Mouse (Mus musculus) heart, adult 2 months (tissue): ENCODE results near the gene Gbgt1. TPM values are rescaled to one million over a fixed set of nuclear protein-coding genes. Genes with fewer than 3 reads are reported as not detected.

Source experiments
- DNase-seq, 2 experiments: peaks; one replicate each; pipeline ENCODE4 v3.0.0; 2021
- H3K27ac ChIP-seq: fragments of 200-600 bp; 2 replicates; pipeline ENCODE4 v1.8.1; 2022
- H3K27me3 ChIP-seq: fragments of 200-500 bp; 2 replicates; pipeline ENCODE4 v1.6.1; 2012; ENCODE audit warnings: mild to moderate bottlenecking, low read length, inconsistent platforms, mixed read lengths; ENCODE audit not compliant: control insufficient read depth, insufficient read depth
- H3K36me3 ChIP-seq: fragments of 200-500 bp; 2 replicates; pipeline ENCODE4 v1.6.1; 2012; ENCODE audit warnings: low read length, inconsistent platforms; ENCODE audit not compliant: control insufficient read depth, insufficient read depth
- H3K4me1 ChIP-seq: fragments of 200-500 bp; 2 replicates; pipeline ENCODE4 v1.6.1; 2011; ENCODE audit warnings: low read length; ENCODE audit not compliant: control insufficient read depth, insufficient read depth
- H3K4me3 ChIP-seq: fragments of 200-600 bp; 2 replicates; pipeline ENCODE4 v1.8.1; 2022
- H3K79me2 ChIP-seq: fragments of 200-500 bp; replicated peaks from 2 replicates; pipeline ENCODE4 v1.6.1; 2012; ENCODE audit warnings: mild to moderate bottlenecking, inconsistent platforms, low read length, moderate library complexity, mixed read lengths; ENCODE audit not compliant: control insufficient read depth, insufficient read depth
- H3K9ac ChIP-seq: fragments of 200-500 bp; 2 replicates; pipeline ENCODE4 v1.6.1; 2012; ENCODE audit warnings: low read depth, mild to moderate bottlenecking, control low read depth, inconsistent platforms, low read length, mixed read lengths
- CTCF ChIP-seq: fragments of 200-600 bp; IDR thresholded peaks from 2 replicates; pipeline ENCODE4 v1.8.1; 2022; ENCODE audit warnings: antibody characterized with exemption, mild to moderate bottlenecking, moderate library complexity
- EP300 ChIP-seq: fragments of 200-500 bp; IDR thresholded peaks from 2 replicates; pipeline ENCODE4 v1.6.1; 2011; ENCODE audit warnings: low read depth, low read length, control low read depth; ENCODE audit not compliant: insufficient read depth
- POLR2A ChIP-seq: fragments of 200-500 bp; IDR thresholded peaks from 2 replicates; pipeline ENCODE4 v1.6.1; 2011; ENCODE audit warnings: mild to moderate bottlenecking, low read depth, low read length, control low read depth; ENCODE audit not compliant: insufficient read depth
- WGBS: fragments of 180-500 bp; shearing (Covaris S2); methylation state at CpG from one replicate; pipeline ENCODE4 v1.1.7; 2018; 5-methylcytosine and 5-hydroxymethylcytosine counted together
- intact Hi-C: fragments of 180-260 bp; cut with DNase I; formaldehyde crosslinking; loops from one replicate; pipeline ENCODE4 v1.15.1; 2025
- polyA plus RNA-seq: library from polyadenylated mRNA; depleted of rRNA; stranded (reverse); fragments of >200 nt; gene quantifications from 2 replicates; pipeline ENCODE4 v1.2.3, GENCODE M21; 2012
- total RNA-seq, 2 experiments: library from RNA; stranded (reverse); gene quantifications; 2 replicates each; pipeline ENCODE4 v1.2.3; 2021

The Gbgt1 gene
- total and polyA plus RNA-seq, 3 experiments: 1.3 to 2.1 (median 1.8) TPM

DNA sequence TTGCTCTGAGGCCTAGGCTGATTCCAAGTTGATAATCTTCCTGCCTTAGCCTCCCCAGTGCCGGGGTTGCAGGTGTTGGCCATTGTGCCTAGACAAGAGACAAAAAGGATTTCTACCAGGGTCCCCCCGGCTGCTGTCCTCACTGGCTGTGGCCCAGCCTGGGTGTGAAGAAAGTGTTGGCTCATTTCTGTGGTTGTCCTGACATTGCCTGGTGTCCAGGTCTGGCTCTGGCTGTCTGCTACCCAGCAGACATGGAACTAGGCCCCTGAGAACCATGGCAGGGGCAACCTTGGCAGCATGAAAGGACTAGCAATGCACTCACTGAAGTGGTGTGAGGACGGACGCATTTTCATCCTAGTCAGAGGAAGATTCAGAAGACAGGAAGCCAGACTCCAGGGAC lies 33.2 kb downstream of the Gbgt1 start:
- 50% methylated on average over 4 of the region's 4 CpGs for WGBS
- H3K9ac ChIP-seq: no peak overlapping the region
- peaks cover 39% of the 10 kb centered on the region for H3K4me1 ChIP-seq
- no peak overlapping the region for H3K4me3 ChIP-seq
- H3K79me2 ChIP-seq: no peaks in the 10 kb centered on the region
- H3K27ac ChIP-seq: peak overlapping the region; percentile 24; the same call in 1 of the 2 replicates
- DNase-seq: no peak
- intact Hi-C loops: no loop called here
- no peaks in the 10 kb centered on the region for H3K27me3 ChIP-seq
- no peaks in the 10 kb centered on the region for H3K36me3 ChIP-seq
- TF ChIP-seq POLR2A (no peak), EP300 (no peak)

DNA sequence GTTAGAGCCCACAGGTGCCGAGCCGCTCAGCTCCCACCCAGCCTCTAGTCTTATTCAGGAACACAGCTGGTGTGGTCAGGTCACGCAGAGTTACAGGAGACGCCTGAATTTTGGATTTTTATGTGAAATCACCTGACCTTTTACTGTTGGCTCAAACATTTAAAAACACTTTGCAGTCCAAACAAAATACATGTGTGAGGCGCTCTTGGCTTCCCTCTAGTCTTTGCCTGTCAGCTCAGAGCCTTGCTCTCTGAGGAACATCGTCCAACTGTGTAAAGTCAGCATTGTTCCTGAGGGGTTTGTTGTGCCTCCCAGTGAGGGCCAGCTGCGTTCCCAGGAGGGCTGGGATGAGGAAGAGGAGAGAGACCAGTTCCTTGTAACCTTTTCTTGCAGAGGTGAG lies 33.6 kb downstream of the Gbgt1 start:
- DNase-seq: peak in 1 of 2 experiments; percentile 33
- Histone ChIP-seq H3K4me1 (peaks cover 41% of the 10 kb centered on the region), H3K79me2 (no peaks in the 10 kb centered on the region), H3K4me3 (no peak overlapping the region), H3K9ac (no peak overlapping the region), H3K27me3 (no peaks in the 10 kb centered on the region), H3K36me3 (no peaks in the 10 kb centered on the region), H3K27ac (peak overlapping the region; percentile 27)
- intact Hi-C loops: no loop called here
- 37% methylated on average over 7 of the region's 7 CpGs for whole genome bisulfite sequencing
- TF ChIP-seq CTCF (no peak), POLR2A (no peak), EP300 (no peak)

DNA sequence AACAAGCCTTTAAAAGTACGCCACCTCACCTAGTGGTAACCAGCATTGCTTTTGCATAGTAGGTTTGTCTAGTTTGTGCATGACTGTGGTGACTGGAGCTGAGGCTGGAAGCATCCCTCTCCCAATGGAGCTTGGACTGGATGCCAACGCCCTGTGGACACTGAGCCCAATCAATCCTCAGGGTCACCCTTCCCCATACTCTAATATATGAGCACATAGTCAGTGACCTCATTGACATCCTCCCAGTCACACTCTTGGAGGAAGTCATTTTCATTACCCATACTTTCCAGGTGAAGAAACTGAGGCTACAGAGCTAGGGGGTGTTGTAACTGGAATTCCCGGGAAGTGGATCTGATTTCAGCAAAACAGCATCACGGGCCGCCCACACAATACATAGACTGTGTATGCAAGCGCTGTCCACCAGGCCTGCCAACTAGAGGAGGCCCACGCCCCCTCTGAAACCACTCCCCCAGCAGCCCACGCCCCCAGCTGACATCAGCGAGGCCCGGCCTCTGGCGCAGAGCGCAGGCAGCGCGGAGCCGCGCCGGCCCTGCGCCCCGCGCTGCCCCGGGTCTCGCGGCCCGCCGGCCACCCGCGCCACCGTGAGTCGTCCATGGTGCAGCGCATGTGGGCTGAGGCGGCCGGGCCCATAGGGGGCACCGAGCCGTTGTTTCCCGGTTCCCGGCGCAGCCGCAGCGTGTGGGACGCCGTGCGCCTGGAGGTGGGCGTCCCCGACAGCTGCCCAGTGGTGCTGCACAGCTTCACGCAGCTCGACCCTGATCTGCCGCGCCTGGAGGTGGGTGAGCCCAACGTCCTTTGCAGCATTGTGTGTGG lies 36.5 kb downstream of the Gbgt1 start:
- H3K4me3 ChIP-seq: peak overlapping the region; percentile 88
- WGBS: 2% methylated on average over 49 of the region's 49 CpGs
- intact Hi-C loops: no loop called here
- TF ChIP-seq CTCF: peak; percentile 60
- TF ChIP-seq EP300: no peak
- peak; percentile 47; the same call in 1 of the 2 replicates for TF ChIP-seq POLR2A
- H3K4me1 ChIP-seq: peaks cover 36% of the 10 kb centered on the region
- DNase-seq: peak; percentile 93 to 94
- H3K27ac ChIP-seq: peak overlapping the region; percentile 90
- peak overlapping the region; percentile 86 for H3K9ac ChIP-seq
- no peaks in the 10 kb centered on the region for H3K79me2 ChIP-seq
- no peaks in the 10 kb centered on the region for H3K27me3 ChIP-seq
- H3K36me3 ChIP-seq: no peaks in the 10 kb centered on the region

DNA sequence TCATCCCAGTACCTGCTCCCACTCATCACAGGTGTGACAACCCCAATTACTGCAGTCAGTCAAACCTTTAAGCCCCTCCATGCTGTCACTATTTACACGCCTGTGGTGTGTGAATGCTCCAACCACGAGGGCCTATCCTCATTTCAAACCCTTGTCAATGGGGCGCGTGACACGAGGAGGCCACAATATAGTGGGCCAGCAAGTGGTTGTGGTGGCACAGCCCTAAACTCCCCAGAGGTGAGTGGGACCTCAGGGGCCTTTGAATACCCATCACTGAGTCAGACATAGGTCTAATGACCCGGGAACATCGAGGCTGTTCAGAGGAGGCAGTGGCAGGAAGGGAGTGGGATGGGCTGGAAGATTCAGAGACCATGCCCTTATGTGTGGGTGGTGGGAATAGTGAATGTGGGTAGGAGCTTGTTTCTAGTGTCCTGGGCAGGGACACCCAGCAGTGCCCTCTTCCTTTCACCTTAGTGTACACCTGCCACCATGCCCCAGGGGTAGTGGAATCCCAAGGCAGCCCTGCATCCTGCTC lies 37.3 kb downstream of the Gbgt1 start:
- Histone ChIP-seq H3K27ac (peak overlapping the region; percentile 90), H3K4me1 (peaks cover 38% of the 10 kb centered on the region), H3K27me3 (no peaks in the 10 kb centered on the region), H3K9ac (peak overlapping the region; percentile 86), H3K79me2 (no peaks in the 10 kb centered on the region), H3K4me3 (peak overlapping the region; percentile 88), H3K36me3 (no peaks in the 10 kb centered on the region)
- intact Hi-C loops: no loop called here
- DNase-seq: no peak
- no peak for TF ChIP-seq EP300
- TF ChIP-seq CTCF: no peak
- TF ChIP-seq POLR2A: no peak
- WGBS: 45% methylated on average over 7 of the region's 7 CpGs

DNA sequence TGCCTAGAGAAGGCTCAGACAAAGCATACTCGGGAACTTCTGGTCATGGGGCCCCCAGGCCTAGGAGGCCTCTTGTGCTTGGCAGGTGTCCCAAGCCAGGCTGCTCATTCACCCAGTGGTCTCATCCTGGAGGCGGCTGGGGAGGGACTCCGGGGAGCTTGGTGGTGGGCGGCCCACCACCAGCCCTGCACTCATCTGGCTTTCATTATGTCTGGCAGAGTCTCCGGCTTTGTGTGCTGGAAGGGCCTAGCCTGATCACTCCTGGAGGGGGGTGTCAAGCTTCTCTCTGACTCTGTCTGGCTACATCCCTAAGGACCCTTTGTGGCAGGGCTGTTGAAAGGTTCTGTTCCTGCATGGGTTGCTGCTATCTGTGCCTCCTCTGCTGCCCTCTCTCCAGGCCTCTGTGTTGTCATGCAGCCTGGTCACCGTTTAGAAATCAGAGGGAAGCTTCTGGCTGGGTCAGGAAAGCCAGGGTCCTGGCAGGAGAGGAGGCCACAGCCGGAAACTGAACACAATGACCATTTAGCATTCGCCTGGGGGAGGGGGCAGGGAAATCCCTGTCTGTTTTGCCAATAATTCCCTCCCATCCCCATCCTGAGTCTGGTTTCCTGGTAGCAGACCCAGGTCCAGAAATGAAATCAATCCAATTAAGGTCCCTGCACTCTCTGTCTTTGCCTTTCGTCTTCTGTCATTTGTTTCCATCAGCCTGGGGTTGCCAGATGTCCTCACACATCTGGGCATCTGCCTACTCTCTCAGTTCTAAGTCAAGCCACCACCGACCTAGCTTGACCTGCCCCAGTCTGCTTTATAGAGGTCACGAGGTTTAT lies 38.0 kb downstream of the Gbgt1 start:
- intact Hi-C loops: no loop called here
- Histone ChIP-seq H3K79me2 (no peaks in the 10 kb centered on the region), H3K27ac (peak overlapping the region; percentile 90), H3K9ac (peak overlapping the region; percentile 86), H3K4me3 (peak overlapping the region; percentile 88), H3K27me3 (no peaks in the 10 kb centered on the region), H3K36me3 (no peaks in the 10 kb centered on the region), H3K4me1 (peaks cover 43% of the 10 kb centered on the region)
- TF ChIP-seq POLR2A: 0 out of 2 replicates have a peak, but pooled peaks have one; percentile 33
- TF ChIP-seq CTCF: no peak
- TF ChIP-seq EP300: peak; percentile 62; the same call in 1 of the 2 replicates
- WGBS: 32% methylated on average over 11 of the region's 11 CpGs
- peak; percentile 65 to 71 for DNase-seq
